Mouse (Mus musculus) heart, embryonic 16.5 days (tissue): ENCODE measurements at regions not wholly inside any gene's neighbourhood (a gene's known extent, or its start where the extent isn't known, plus 50 kb on each side); places are given as distances from the start of the nearest gene placed in this dataset.

ENCODE experiments used
- ATAC-seq: fragments of 200-750 bp; cut with Nextera tagmentation; replicated peaks from 2 replicates; pipeline ENCODE4 v1.8.0; 2017; ENCODE audit warnings: moderate number of reproducible peaks; ENCODE audit not compliant: insufficient read depth, low FRiP score; ENCODE audit errors: extremely low read depth
- H3K27ac ChIP-seq: fragments of 300-500 bp; sonication (generic); 2 replicates; pipeline ENCODE4 v1.5.1; 2014; ENCODE audit warnings: mild to moderate bottlenecking, low read length, control low read depth, moderate library complexity
- H3K27me3 ChIP-seq: fragments of 300-500 bp; sonication (generic); 2 replicates; pipeline ENCODE4 v1.6.1; 2014; ENCODE audit warnings: low read length, mixed read lengths; ENCODE audit not compliant: control insufficient read depth, insufficient read depth
- H3K36me3 ChIP-seq: fragments of 300-500 bp; sonication (generic); 2 replicates; pipeline ENCODE4 v1.6.1; 2014; ENCODE audit not compliant: control insufficient read depth, insufficient read depth
- H3K4me1 ChIP-seq: fragments of 300-500 bp; sonication (generic); 2 replicates; pipeline ENCODE4 v1.6.1; 2014; ENCODE audit warnings: low read length, mixed read lengths; ENCODE audit not compliant: control insufficient read depth, insufficient read depth
- H3K4me2 ChIP-seq: fragments of 300-500 bp; sonication (generic); 2 replicates; pipeline ENCODE4 v1.6.1; 2014; ENCODE audit warnings: low read depth, mild to moderate bottlenecking, control low read depth, low read length
- H3K4me3 ChIP-seq: fragments of 300-500 bp; sonication (generic); 2 replicates; pipeline ENCODE4 v1.5.1; 2014; ENCODE audit warnings: mild to moderate bottlenecking, control low read depth, low read length
- H3K9ac ChIP-seq: fragments of 300-500 bp; sonication (generic); 2 replicates; pipeline ENCODE4 v1.6.1; 2014; ENCODE audit warnings: low read length, control low read depth
- H3K9me3 ChIP-seq: fragments of 300-500 bp; sonication (generic); replicated peaks from 2 replicates; pipeline ENCODE4 v1.6.1; 2016; ENCODE audit warnings: low read length; ENCODE audit not compliant: control insufficient read depth
- WGBS: fragments of 180-500 bp; shearing (Covaris S2); extraction: QIAGEN DNeasy Blood & Tissue Kit; methylation state at CpG from one replicate; pipeline ENCODE4 v1.1.7; 2014; 5-methylcytosine and 5-hydroxymethylcytosine counted together

DNA sequence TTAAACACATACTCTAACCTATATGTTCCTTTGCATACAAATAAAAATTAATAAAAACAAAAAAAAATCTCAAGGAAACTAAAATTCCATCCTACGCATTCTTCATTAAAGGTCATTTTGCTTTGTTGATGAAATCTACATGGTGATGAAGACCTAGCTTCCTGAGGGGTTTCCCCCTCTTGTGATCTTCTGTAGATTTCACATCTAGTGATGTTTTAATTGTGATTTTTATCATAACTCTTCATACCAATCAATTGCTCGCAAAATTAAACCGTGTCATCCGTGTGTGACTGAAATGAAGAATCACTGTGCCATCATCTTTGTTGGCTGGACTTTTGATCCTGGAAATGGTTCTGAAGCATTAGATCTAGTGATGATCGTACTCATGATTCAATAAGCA, 725.4 kb upstream of the 4930412O13Rik start:
- Histone ChIP-seq H3K4me1 (no peaks in the 10 kb centered on the region), H3K36me3 (no peaks in the 10 kb centered on the region), H3K9ac (no peak overlapping the region), H3K9me3 (no peaks in the 10 kb centered on the region), H3K27me3 (no peaks in the 10 kb centered on the region), H3K4me3 (no peak overlapping the region), H3K4me2 (no peak overlapping the region), H3K27ac (no peak overlapping the region)
- ATAC-seq, result no peak
- WGBS, result 82% methylated on average over 5 of the region's 5 CpGs

DNA sequence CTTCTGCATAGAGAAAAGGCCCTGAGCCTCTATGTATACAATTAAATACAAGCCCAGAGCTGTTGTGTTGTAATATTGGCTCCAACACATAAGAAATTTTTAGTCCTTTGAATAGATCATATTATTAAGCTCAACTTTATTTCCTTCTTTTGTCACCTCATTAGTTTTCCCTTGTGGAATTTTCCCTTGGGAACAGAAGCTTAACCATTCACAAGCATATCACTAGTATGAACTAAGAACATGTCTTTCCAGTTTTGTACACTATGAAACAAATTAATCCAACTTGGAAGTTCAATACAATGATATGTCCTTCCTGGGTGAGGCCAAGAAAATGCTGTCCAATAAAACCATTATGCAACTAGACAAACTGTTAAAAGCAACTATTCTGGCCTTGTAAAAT, 720.9 kb upstream of the 4930412O13Rik start:
- Histone ChIP-seq H3K27ac (no peak overlapping the region), H3K4me3 (no peak overlapping the region), H3K4me1 (no peaks in the 10 kb centered on the region), H3K9me3 (no peaks in the 10 kb centered on the region), H3K27me3 (no peaks in the 10 kb centered on the region), H3K9ac (no peak overlapping the region), H3K36me3 (no peaks in the 10 kb centered on the region), H3K4me2 (no peak overlapping the region)
- ATAC-seq, result no peak

- H3K9ac ChIP-seq, result no peak overlapping the region
- no peak overlapping the region for H3K27ac ChIP-seq
- H3K27me3 ChIP-seq, result no peaks in the 10 kb centered on the region
- H3K4me2 ChIP-seq, result no peak overlapping the region
- WGBS, result 74% methylated on average over 5 of the region's 5 CpGs
- H3K4me1 ChIP-seq, result no peaks in the 10 kb centered on the region
- H3K36me3 ChIP-seq, result no peaks in the 10 kb centered on the region
- H3K4me3 ChIP-seq, result no peak overlapping the region
- no peaks in the 10 kb centered on the region for H3K9me3 ChIP-seq
- no peak for ATAC-seq
Observed at GRCm38 (mm10) chr2:9163819-9164560, 717.1 kb upstream of the 4930412O13Rik start.

DNA sequence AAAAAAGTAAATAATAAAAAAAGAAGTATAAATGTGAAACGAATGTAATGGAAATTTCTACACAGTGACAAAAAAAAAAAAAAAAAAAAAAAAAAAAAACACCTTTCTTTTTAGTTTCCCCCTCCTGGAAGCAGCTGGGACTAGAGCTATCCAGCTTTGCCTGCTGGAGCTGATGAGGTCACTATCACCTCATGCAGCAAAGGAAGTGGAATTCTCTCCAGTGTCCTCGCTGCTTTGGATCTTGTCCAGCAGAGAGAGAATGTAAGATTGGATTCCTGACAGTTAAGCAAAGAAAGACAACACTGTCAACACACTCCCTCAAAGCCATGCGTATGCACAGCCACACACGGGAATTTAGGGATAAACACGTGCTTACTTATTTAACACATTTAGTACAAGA, 698.9 kb upstream of the 4930412O13Rik start:
- H3K9ac ChIP-seq, result no peak overlapping the region
- H3K9me3 ChIP-seq, result no peaks in the 10 kb centered on the region
- H3K27me3 ChIP-seq, result no peaks in the 10 kb centered on the region
- H3K27ac ChIP-seq, result no peak overlapping the region
- peak; percentile 72; the same call in 1 of the 2 replicates for ATAC-seq
- WGBS, result 29% methylated on average over 5 of the region's 5 CpGs
- no peak overlapping the region for H3K4me3 ChIP-seq
- no peak overlapping the region for H3K4me2 ChIP-seq
- H3K36me3 ChIP-seq, result no peaks in the 10 kb centered on the region
- H3K4me1 ChIP-seq, result no peaks in the 10 kb centered on the region

DNA sequence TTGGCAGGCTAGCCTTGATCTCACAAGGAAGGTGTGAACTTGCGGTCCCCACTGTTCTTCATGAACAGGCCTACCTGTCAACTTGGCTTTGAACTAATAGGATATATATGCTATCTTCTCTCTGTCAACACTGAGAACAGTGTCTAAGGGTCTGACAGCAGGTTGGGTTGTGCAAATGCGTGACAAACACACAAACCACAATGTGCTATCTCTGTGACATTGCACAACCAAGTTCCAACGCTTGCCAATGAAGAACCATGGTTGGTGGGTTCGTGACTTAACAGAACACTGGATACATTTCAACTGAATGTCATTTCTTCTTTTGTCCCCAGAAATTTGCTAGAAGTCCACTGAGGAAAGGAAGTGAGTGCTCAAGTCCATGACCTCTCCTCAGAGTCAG, 696.8 kb upstream of the 4930412O13Rik start:
- Histone ChIP-seq H3K9me3 (no peaks in the 10 kb centered on the region), H3K4me2 (no peak overlapping the region), H3K36me3 (no peaks in the 10 kb centered on the region), H3K4me1 (no peaks in the 10 kb centered on the region), H3K27me3 (no peaks in the 10 kb centered on the region), H3K9ac (no peak overlapping the region), H3K27ac (no peak overlapping the region), H3K4me3 (no peak overlapping the region)
- no peak for ATAC-seq
- WGBS, result 81% methylated on average over 4 of the region's 4 CpGs

- WGBS, result 59% methylated on average over 2 of the region's 2 CpGs
- H3K27ac ChIP-seq, result no peak overlapping the region
- no peak overlapping the region for H3K9ac ChIP-seq
- H3K4me3 ChIP-seq, result no peak overlapping the region
- H3K36me3 ChIP-seq, result no peaks in the 10 kb centered on the region
- H3K27me3 ChIP-seq, result no peaks in the 10 kb centered on the region
- no peak for ATAC-seq
- H3K4me1 ChIP-seq, result no peaks in the 10 kb centered on the region
- no peaks in the 10 kb centered on the region for H3K9me3 ChIP-seq
- no peak overlapping the region for H3K4me2 ChIP-seq
Observed at GRCm38 (mm10) chr2:9185780-9186483, 695.1 kb upstream of the 4930412O13Rik start.

DNA sequence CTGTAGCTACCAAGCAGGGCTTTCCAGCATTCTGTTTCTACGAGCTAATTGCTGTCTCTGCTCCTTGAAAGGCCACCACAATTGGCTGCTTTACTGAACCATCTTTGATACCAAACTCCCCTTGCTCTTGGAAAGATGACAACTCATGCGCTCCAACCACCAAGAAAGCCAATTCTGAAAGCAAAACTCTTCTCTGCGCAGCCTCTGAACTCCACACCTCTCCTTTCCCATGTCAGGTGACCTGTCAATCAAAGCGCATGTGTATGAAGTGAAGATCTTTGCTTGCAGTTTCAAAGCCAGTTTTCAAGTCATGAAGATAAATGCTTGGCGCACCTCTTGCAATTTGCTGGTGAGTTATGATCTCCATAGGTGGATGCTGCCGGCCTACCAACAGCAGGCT, 687.9 kb upstream of the 4930412O13Rik start:
- Histone ChIP-seq H3K27me3 (no peaks in the 10 kb centered on the region), H3K9ac (no peak overlapping the region), H3K36me3 (no peaks in the 10 kb centered on the region), H3K4me2 (no peak overlapping the region), H3K27ac (no peak overlapping the region), H3K9me3 (no peaks in the 10 kb centered on the region), H3K4me1 (no peaks in the 10 kb centered on the region), H3K4me3 (no peak overlapping the region)
- no peak for ATAC-seq
- WGBS, result 86% methylated on average over 6 of the region's 6 CpGs

GRCm38 (mm10) chr2:9197025-9197424, 684.0 kb upstream of the 4930412O13Rik start:
- no peaks in the 10 kb centered on the region for H3K36me3 ChIP-seq
- 50% methylated on average over 3 of the region's 3 CpGs for WGBS
- no peaks in the 10 kb centered on the region for H3K27me3 ChIP-seq
- H3K4me1 ChIP-seq, result no peaks in the 10 kb centered on the region
- no peak for ATAC-seq
- H3K9me3 ChIP-seq, result no peaks in the 10 kb centered on the region
- H3K4me2 ChIP-seq, result no peak overlapping the region
- no peak overlapping the region for H3K27ac ChIP-seq
- H3K9ac ChIP-seq, result no peak overlapping the region
- H3K4me3 ChIP-seq, result no peak overlapping the region

DNA sequence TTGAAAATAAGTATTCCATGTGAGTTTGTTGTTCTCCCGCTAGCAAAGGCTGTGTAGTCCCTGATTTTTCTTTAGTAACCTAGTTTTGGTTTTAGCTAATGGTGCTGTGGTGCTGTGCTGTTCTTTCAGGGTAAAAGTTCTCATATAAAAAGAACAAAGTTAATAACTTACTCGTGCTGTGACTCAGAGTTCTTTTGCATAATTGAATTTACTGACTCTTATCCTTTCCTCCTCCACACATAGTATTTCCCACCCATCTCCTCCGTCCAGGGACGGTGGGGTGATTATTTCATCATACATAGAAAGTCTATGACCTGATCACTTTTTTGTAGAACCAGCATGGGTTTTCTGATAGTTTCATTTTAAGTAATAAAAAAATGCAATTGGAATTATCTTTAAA, 673.1 kb upstream of the 4930412O13Rik start:
- 75% methylated on average over 4 of the region's 4 CpGs for WGBS
- Histone ChIP-seq H3K27ac (no peak overlapping the region), H3K4me1 (no peaks in the 10 kb centered on the region), H3K9me3 (no peaks in the 10 kb centered on the region), H3K27me3 (no peaks in the 10 kb centered on the region), H3K4me2 (no peak overlapping the region), H3K36me3 (no peaks in the 10 kb centered on the region), H3K9ac (no peak overlapping the region), H3K4me3 (no peak overlapping the region)
- no peak for ATAC-seq
